Mouse (Mus musculus) liver, postnatal 0 days (tissue): ENCODE results near the gene Taf3. TPM values are rescaled to one million over a fixed set of nuclear protein-coding genes. Genes with fewer than 3 reads are reported as not detected.
A peak's percentile ranks its signal among the peaks of the same experiment; 100 is the strongest.

Experiments used
- ATAC-seq: fragments of 200-750 bp; cut with Nextera tagmentation; 2 replicates; pipeline ENCODE4 v1.8.0; 2017; ENCODE audit warnings: mild to moderate bottlenecking, moderate library complexity
- DNase-seq: peaks from one replicate; pipeline ENCODE4 v3.0.0-alpha.2; 2016
- H3K27ac ChIP-seq: fragments of 300-500 bp; sonication (generic); 2 replicates; pipeline ENCODE4 v1.5.1; 2014; ENCODE audit warnings: antibody characterized with exemption, moderate library complexity, mild to moderate bottlenecking, low read depth
- H3K27me3 ChIP-seq: fragments of 300-500 bp; sonication (generic); 2 replicates; pipeline ENCODE4 v1.6.1; 2014; ENCODE audit warnings: low read length, control low read depth, mixed read lengths; ENCODE audit not compliant: insufficient read depth
- H3K36me3 ChIP-seq: fragments of 300-500 bp; sonication (generic); replicated peaks from 2 replicates; pipeline ENCODE4 v1.6.1; 2014; ENCODE audit warnings: mild to moderate bottlenecking, control low read depth, low read length, moderate library complexity, mixed read lengths; ENCODE audit not compliant: insufficient read depth
- H3K4me1 ChIP-seq: fragments of 300-500 bp; sonication (generic); 2 replicates; pipeline ENCODE4 v1.6.1; 2014; ENCODE audit warnings: antibody characterized with exemption, mild to moderate bottlenecking, control low read depth; ENCODE audit not compliant: insufficient read depth
- H3K4me2 ChIP-seq: fragments of 300-500 bp; sonication (generic); 2 replicates; pipeline ENCODE4 v1.6.1; 2014; ENCODE audit warnings: low read depth, mild to moderate bottlenecking, low read length, moderate library complexity, mixed read lengths
- H3K4me3 ChIP-seq: fragments of 300-500 bp; sonication (generic); 2 replicates; pipeline ENCODE4 v1.5.1; 2014; ENCODE audit warnings: low read depth, low read length
- H3K9ac ChIP-seq: fragments of 300-500 bp; sonication (generic); replicated peaks from 2 replicates; pipeline ENCODE4 v1.6.1; 2014; ENCODE audit warnings: mild to moderate bottlenecking, moderate library complexity
- H3K9me3 ChIP-seq: fragments of 300-500 bp; sonication (generic); 2 replicates; pipeline ENCODE4 v1.6.1; 2016; ENCODE audit warnings: mild to moderate bottlenecking, control low read depth, low read length, mixed read lengths
- CTCF ChIP-seq: sonication (generic); IDR thresholded peaks from 2 replicates; pipeline ENCODE4 v1.5.1; 2016; ENCODE audit warnings: antibody characterized with exemption, low read depth
- EP300 ChIP-seq: IDR thresholded peaks from 2 replicates; pipeline ENCODE4 v1.6.1; 2016; ENCODE audit warnings: antibody characterized with exemption, low read depth, mild to moderate bottlenecking
- WGBS: fragments of 180-500 bp; shearing (Covaris S2); extraction: QIAGEN DNeasy Blood & Tissue Kit; methylation state at CpG from one replicate; pipeline ENCODE4 v1.1.7; 2014; ENCODE audit not compliant: insufficient replicate concordance; 5-methylcytosine and 5-hydroxymethylcytosine counted together
- polyA plus RNA-seq: library from polyadenylated mRNA; unstranded; fragments of >200 nt; fragmentation: Nextera tagmentation; extraction: Ambion mirVana; gene quantifications from 2 replicates; pipeline ENCODE4 v1.2.1, GENCODE M21; 2015

Gene Taf3
- polyA plus RNA-seq, 1 experiment from 2014 or later = 5.7 TPM

- H3K27ac ChIP-seq = no peak overlapping the region
- no peak for TF ChIP-seq CTCF
- no peak for TF ChIP-seq EP300
- H3K4me2 ChIP-seq = no peak overlapping the region
- H3K4me3 ChIP-seq = no peak overlapping the region
- no peaks in the 10 kb centered on the region for H3K27me3 ChIP-seq
- DNase-seq (no peak), ATAC-seq (no peak)
- no peaks in the 10 kb centered on the region for H3K4me1 ChIP-seq
- H3K36me3 ChIP-seq = no peaks in the 10 kb centered on the region
- no peaks in the 10 kb centered on the region for H3K9me3 ChIP-seq
- 39% methylated on average over 4 of the region's 4 CpGs for WGBS
- no peak overlapping the region for H3K9ac ChIP-seq
Measured at GRCm38 (mm10) chr2:10008593-10008992, 39.8 kb downstream of the Taf3 start.

DNA sequence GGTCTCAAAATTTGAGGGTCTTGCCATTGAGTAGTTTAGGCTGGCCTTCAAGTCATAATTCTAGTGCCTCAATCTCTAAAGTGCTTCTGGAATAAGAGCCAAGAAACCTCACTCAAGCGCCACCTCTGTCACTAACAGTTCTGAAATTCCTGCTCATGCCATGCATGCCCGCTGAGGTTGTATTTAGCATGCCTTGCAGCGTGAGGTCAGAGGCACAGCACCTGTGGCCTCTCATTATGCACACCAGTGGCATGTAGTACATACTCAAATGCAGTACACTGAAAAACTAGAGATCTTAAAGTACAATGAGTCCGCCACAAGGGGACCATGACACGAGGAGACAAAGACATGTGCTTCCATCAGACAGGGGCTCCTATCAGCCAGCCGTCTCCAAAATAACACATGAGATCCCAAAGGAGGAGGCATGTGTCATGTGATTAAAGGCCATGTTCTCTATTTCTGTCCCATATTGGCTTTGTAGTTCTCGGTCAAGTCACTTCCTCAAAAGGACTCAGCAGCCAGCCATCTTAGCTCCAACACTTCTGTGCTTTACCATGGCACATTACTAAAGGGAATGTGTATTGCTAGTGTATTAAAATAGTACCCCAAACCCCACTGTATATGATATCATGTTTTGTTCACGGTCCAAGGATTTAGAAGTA, 43.3 kb downstream of the Taf3 start:
- no peak overlapping the region for H3K4me3 ChIP-seq
- ATAC-seq (no peak), DNase-seq (no peak)
- no peaks in the 10 kb centered on the region for H3K36me3 ChIP-seq
- no peak overlapping the region for H3K9ac ChIP-seq
- no peaks in the 10 kb centered on the region for H3K27me3 ChIP-seq
- 79% methylated on average over 8 of the region's 8 CpGs for WGBS
- peaks cover 3% of the 10 kb centered on the region; the same call in 1 of the 2 replicates for H3K4me1 ChIP-seq
- TF ChIP-seq CTCF (no peak), EP300 (no peak)
- H3K27ac ChIP-seq = no peak overlapping the region
- no peak overlapping the region for H3K4me2 ChIP-seq
- no peaks in the 10 kb centered on the region for H3K9me3 ChIP-seq

DNA sequence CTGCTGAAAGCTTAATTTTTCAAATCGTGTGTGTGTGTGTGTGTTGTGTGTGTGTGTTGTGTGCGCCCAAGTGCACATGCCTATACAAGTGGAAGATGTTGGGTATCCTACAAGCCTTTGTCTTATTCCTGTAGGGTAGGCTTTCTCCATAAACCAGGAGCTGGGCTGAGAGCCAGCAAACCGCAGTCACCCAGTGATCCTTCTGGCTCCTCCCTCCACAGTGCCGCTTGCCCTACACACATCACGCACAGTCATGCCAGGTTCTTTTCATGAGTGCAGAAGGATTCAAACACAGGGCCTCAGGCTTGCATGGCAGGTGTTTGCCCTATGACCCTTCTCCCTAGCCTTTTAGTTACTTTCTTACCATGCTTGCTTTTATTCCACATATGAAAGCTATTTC, 45.0 kb downstream of the Taf3 start:
- ATAC-seq = no peak

DNA sequence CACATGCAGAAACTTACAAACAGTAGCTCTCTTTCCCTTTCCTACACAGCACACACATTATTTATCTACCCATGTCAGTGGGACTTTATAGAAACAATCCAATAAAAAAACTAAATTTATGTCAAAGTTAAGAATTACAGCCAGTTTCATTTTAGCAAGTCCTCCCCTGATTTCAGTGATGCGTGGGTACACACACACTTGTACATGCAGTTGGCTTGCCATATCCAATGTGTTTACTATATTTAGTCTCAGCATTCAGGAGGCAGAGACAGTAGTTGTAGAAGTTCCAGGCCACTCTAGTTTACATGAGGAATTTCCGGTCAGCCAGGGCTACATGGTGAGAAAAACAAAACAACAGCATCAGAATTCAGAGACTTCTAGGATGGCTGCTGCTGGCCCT, 46.8 kb downstream of the Taf3 start:
- Histone ChIP-seq H3K4me2 (no peak overlapping the region), H3K27me3 (no peaks in the 10 kb centered on the region), H3K4me1 (peaks cover 3% of the 10 kb centered on the region; the same call in 1 of the 2 replicates), H3K36me3 (no peaks in the 10 kb centered on the region), H3K4me3 (no peak overlapping the region), H3K27ac (no peak overlapping the region), H3K9me3 (no peaks in the 10 kb centered on the region), H3K9ac (no peak overlapping the region)
- DNase-seq (no peak), ATAC-seq (no peak)
- 83% methylated on average over 2 of the region's 2 CpGs for WGBS
- TF ChIP-seq EP300 (no peak), CTCF (no peak)

More for the DNA sequence above, 45.0 kb downstream of the Taf3 start:
- Histone ChIP-seq H3K4me1 (peaks cover 3% of the 10 kb centered on the region; the same call in 1 of the 2 replicates), H3K4me2 (no peak overlapping the region), H3K27ac (no peak overlapping the region), H3K36me3 (no peaks in the 10 kb centered on the region), H3K27me3 (no peaks in the 10 kb centered on the region), H3K4me3 (no peak overlapping the region), H3K9ac (no peak overlapping the region), H3K9me3 (no peaks in the 10 kb centered on the region)
- TF ChIP-seq CTCF (no peak), EP300 (no peak)
- WGBS = 74% methylated on average over 5 of the region's 5 CpGs
- DNase-seq = no peak

- TF ChIP-seq EP300 = no peak
- no peak for ATAC-seq
- 41% methylated on average over 7 of the region's 7 CpGs for WGBS
- Histone ChIP-seq H3K9me3 (no peaks in the 10 kb centered on the region), H3K27me3 (no peaks in the 10 kb centered on the region), H3K4me2 (no peak overlapping the region), H3K4me1 (no peaks in the 10 kb centered on the region), H3K27ac (no peak overlapping the region), H3K4me3 (no peak overlapping the region), H3K36me3 (no peaks in the 10 kb centered on the region), H3K9ac (no peak overlapping the region)
- DNase-seq = no peak
Measured at GRCm38 (mm10) chr2:9997535-9997934, 50.9 kb downstream of the Taf3 start.

DNA sequence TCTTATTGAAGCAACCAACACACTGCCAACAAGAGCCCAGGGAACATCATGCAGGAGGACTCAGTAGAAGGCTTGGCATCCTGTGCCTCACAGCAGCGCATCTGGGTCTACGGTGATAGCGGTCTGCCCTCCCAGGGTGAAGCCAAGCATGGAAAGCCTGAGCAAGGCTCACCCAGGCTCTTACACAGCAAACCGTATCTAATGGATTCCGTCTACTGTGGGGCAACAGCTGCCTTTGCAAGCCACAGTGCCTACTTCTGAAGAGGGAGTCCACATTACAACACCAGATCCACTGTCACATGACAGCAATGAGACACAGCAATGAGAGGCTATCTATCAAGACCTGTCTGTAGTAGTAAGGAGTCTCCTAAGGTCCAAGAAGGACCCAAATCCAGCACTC, 52.3 kb downstream of the Taf3 start:
- ATAC-seq (peak; percentile 81), DNase-seq (no peak)
- no peaks in the 10 kb centered on the region for H3K36me3 ChIP-seq
- H3K9me3 ChIP-seq = no peaks in the 10 kb centered on the region
- no peak overlapping the region for H3K4me3 ChIP-seq
- H3K4me2 ChIP-seq = no peak overlapping the region
- H3K9ac ChIP-seq = no peak overlapping the region
- WGBS = 73% methylated on average over 5 of the region's 5 CpGs
- TF ChIP-seq EP300 (no peak), CTCF (no peak)
- H3K27ac ChIP-seq = no peak overlapping the region
- H3K27me3 ChIP-seq = no peaks in the 10 kb centered on the region
- H3K4me1 ChIP-seq = no peaks in the 10 kb centered on the region
